Mouse (Mus musculus): Measurements from ENCODE around the gene Spryd3. TPM values are rescaled to one million over a fixed set of nuclear protein-coding genes. Genes with fewer than 3 reads are reported as not detected.
A peak's percentile ranks its signal among the peaks of the same experiment; 100 is the strongest.

Gene Spryd3
- polyA plus RNA-seq, 1 experiment from 2014 or later, result 15.7 TPM

DNA sequence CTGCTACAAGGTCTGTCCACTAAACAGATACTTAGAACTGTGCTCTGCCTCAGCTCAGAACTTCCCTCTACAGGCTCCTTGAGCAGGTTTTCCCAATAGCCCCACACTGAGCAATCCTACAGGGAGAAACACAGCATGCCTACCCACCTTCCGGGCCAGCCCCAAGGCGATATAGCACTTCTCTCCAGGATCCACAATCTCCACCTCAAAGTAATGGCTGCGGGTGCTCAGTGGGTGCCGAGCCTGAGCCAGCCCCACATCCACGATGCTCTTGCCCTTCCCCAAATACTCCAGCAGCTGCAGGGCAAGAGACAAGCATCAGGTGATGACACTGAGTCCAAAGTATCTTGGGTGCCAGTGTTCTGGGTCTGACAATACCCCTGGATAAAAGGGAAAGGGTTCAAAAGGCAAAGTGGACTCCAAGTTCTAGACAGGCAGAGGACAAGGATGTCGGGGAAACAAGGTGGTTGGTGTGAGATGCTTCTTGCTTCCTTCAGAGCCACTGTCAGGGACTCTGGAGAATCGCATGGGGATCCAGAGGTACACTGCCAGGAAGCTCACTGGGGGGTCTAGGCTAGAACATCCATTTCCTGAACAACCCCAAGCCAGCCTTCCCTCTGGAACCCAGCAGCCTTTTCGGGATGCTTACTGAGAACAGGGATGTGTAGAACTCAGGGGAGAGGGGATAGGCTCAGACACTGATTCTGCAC, 16.8 kb downstream of the Spryd3 start:
- Histone ChIP-seq H3K4me1 (no peaks in the 10 kb centered on the region), H3K9ac (no peak overlapping the region; the same call in 1 of the 2 replicates), H3K4me2 (replicated peaks) (no peak overlapping the region), H3K27ac (no peak overlapping the region), H3K27me3 (no peaks in the 10 kb centered on the region), H3K4me3 (no peak overlapping the region), H3K36me3 (peaks cover 72% of the 10 kb centered on the region), H3K9me3 (no peaks in the 10 kb centered on the region)
- 76% methylated on average over 8 of the region's 8 CpGs for WGBS
- ATAC-seq (ENCODE audit: insufficient number of reproducible peaks, insufficient read depth, low FRiP score, low TSS enrichment), result no peak

GRCm38 (mm10) chr15:102118591-102118990, 17.4 kb downstream of the Spryd3 start:
- ATAC-seq (ENCODE audit: insufficient number of reproducible peaks, insufficient read depth, low FRiP score, low TSS enrichment), result no peak
- no peak overlapping the region for H3K4me3 ChIP-seq
- no peak overlapping the region for H3K9ac ChIP-seq
- 88% methylated on average over 4 of the region's 4 CpGs for WGBS
- no peaks in the 10 kb centered on the region for H3K9me3 ChIP-seq
- no peak overlapping the region for H3K27ac ChIP-seq
- H3K36me3 ChIP-seq, result peaks cover 74% of the 10 kb centered on the region
- no peaks in the 10 kb centered on the region for H3K27me3 ChIP-seq
- no peak overlapping the region for H3K4me2 ChIP-seq (replicated peaks)
- H3K4me1 ChIP-seq, result no peaks in the 10 kb centered on the region

DNA sequence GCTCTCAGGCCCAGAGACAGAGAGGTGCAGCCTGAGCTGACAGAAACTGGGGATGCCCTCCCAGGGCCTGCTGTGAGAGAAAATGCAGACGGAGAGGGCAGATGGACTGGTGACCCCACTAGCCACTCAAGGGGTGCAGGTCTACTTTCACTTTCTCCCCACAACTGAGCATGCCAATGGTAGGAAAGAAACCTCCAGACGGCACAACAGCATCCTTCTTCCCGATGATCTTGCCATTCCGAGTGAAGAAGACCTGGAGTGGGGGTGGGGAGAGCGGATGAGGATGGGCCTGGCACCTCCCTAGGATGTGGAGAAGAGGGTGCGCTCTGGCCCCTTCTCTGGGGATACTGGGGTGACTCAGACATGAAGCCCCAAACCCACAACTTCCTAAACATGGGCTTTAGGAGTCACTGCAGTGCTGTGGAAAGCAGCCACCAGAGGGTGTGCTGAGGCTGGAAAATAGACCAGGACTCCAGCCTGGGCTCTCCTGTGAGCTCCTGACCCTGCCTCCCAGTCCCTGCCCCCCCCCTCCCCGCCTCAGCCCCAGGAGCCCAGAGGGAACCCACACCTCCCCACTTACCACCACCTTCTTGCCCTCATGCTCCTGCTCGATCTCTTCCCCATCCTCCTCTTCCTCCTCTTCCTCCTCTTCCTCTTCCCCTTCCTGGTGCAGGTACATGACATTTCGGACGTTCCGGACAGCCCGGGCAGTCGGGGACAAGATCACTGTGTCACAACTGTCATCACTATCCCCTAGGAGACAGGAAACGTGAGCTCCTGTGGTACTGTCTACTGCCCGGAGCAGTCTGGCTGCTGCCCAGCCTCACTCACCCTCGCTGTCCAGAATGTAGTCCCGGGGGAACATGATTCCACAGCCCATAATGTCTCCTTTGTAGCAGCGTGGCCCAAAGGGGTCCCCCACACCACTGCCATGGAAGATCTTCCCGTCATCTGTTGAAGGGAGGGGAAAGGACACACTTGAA, 18.3 kb downstream of the Spryd3 start:
- Histone ChIP-seq H3K4me2 (replicated peaks) (no peak overlapping the region), H3K36me3 (peaks cover 80% of the 10 kb centered on the region), H3K9me3 (no peaks in the 10 kb centered on the region), H3K4me3 (no peak overlapping the region), H3K27ac (0 out of 2 replicates have a peak overlapping the region, but pooled peaks have one; percentile 17), H3K9ac (no peak overlapping the region), H3K4me1 (no peaks in the 10 kb centered on the region), H3K27me3 (no peaks in the 10 kb centered on the region)
- 56% methylated on average over 19 of the region's 19 CpGs for WGBS
- no peak for ATAC-seq (ENCODE audit: insufficient number of reproducible peaks, insufficient read depth, low FRiP score, low TSS enrichment)

GRCm38 (mm10) chr15:102116753-102117415, 19.1 kb downstream of the Spryd3 start:
- H3K27ac ChIP-seq, result no peak overlapping the region
- H3K4me1 ChIP-seq, result no peaks in the 10 kb centered on the region
- no peak for ATAC-seq (ENCODE audit: insufficient number of reproducible peaks, insufficient read depth, low FRiP score, low TSS enrichment)
- H3K9me3 ChIP-seq, result no peaks in the 10 kb centered on the region
- H3K9ac ChIP-seq, result no peak overlapping the region
- H3K27me3 ChIP-seq, result no peaks in the 10 kb centered on the region
- 78% methylated on average over 11 of the region's 11 CpGs for WGBS
- no peak overlapping the region for H3K4me2 ChIP-seq (replicated peaks)
- H3K36me3 ChIP-seq, result peaks cover 87% of the 10 kb centered on the region
- H3K4me3 ChIP-seq, result no peak overlapping the region

GRCm38 (mm10) chr15:102115731-102116231, 20.3 kb downstream of the Spryd3 start:
- 74% methylated on average over 9 of the region's 9 CpGs for WGBS
- Histone ChIP-seq H3K27ac (no peak overlapping the region), H3K4me3 (no peak overlapping the region), H3K4me1 (no peaks in the 10 kb centered on the region), H3K9ac (no peak overlapping the region), H3K9me3 (no peaks in the 10 kb centered on the region), H3K27me3 (no peaks in the 10 kb centered on the region), H3K36me3 (peaks cover 94% of the 10 kb centered on the region), H3K4me2 (replicated peaks) (no peak overlapping the region)
- no peak for ATAC-seq (ENCODE audit: insufficient number of reproducible peaks, insufficient read depth, low FRiP score, low TSS enrichment)

DNA sequence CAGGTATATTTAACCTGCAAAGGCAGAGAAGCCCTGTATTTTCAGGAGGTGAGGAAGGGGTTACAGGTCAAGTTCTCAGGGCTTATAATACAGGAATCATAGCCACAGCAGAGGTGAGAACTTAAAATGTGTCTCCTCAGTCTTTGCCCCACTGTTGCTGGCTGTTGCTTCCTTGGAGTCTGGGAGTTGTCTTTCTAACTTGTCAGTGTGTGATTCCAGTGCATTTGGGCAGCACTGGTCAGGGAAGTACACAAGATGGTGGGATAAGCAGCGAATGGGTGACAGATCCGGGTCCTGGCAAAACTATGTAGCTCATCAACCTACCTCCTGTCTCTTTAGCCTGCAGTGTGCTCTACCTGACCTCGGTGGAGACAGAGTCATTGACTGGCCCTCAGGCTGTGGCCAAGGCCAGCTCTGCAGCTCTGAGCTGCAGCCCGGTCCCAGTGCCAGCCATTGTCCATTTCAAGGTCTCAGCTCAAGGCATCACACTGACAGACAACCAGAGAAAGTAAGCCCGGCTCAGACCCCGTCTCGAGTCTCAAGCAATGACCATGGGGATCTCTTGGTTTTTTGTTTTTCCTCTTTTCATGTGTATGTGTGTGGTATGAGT, 21.3 kb downstream of the Spryd3 start:
- Histone ChIP-seq H3K9ac (no peak overlapping the region), H3K4me3 (no peak overlapping the region), H3K4me2 (replicated peaks) (no peak overlapping the region), H3K9me3 (no peaks in the 10 kb centered on the region), H3K27ac (no peak overlapping the region), H3K36me3 (peaks cover 96% of the 10 kb centered on the region), H3K27me3 (no peaks in the 10 kb centered on the region), H3K4me1 (no peaks in the 10 kb centered on the region)
- no peak for ATAC-seq (ENCODE audit: insufficient number of reproducible peaks, insufficient read depth, low FRiP score, low TSS enrichment)
- WGBS, result 87% methylated on average over 7 of the region's 7 CpGs

GRCm38 (mm10) chr15:102113674-102114073, 22.4 kb downstream of the Spryd3 start:
- H3K9me3 ChIP-seq, result no peaks in the 10 kb centered on the region
- H3K4me3 ChIP-seq, result no peak overlapping the region
- H3K4me1 ChIP-seq, result peaks cover 3% of the 10 kb centered on the region; the same call in 1 of the 2 replicates
- H3K9ac ChIP-seq, result no peak overlapping the region
- 76% methylated on average over 4 of the region's 4 CpGs for WGBS
- 0 out of 2 replicates have a peak overlapping the region, but pooled peaks have one; percentile 9 for H3K27ac ChIP-seq
- no peak for ATAC-seq (ENCODE audit: insufficient number of reproducible peaks, insufficient read depth, low FRiP score, low TSS enrichment)
- no peak overlapping the region for H3K4me2 ChIP-seq (replicated peaks)
- H3K27me3 ChIP-seq, result no peaks in the 10 kb centered on the region
- peaks cover 96% of the 10 kb centered on the region for H3K36me3 ChIP-seq

GRCm38 (mm10) chr15:102112827-102113226, 23.2 kb downstream of the Spryd3 start:
- ATAC-seq (ENCODE audit: insufficient number of reproducible peaks, insufficient read depth, low FRiP score, low TSS enrichment), result no peak
- H3K36me3 ChIP-seq, result peaks cover 92% of the 10 kb centered on the region

GRCm38 (mm10) chr15:102112181-102112580, 23.9 kb downstream of the Spryd3 start:
- ATAC-seq (ENCODE audit: insufficient number of reproducible peaks, insufficient read depth, low FRiP score, low TSS enrichment), result no peak
- peaks cover 4% of the 10 kb centered on the region for H3K4me1 ChIP-seq
- H3K9ac ChIP-seq, result no peak overlapping the region
- no peaks in the 10 kb centered on the region for H3K27me3 ChIP-seq
- no peak overlapping the region for H3K4me2 ChIP-seq (replicated peaks)
- WGBS, result 92% methylated on average over 6 of the region's 6 CpGs
- no peaks in the 10 kb centered on the region for H3K9me3 ChIP-seq
- H3K4me3 ChIP-seq, result no peak overlapping the region
- peaks cover 90% of the 10 kb centered on the region for H3K36me3 ChIP-seq
- H3K27ac ChIP-seq, result no peak overlapping the region

More at GRCm38 (mm10) chr15:102112827-102113226, 23.2 kb downstream of the Spryd3 start:
- Histone ChIP-seq H3K4me2 (replicated peaks) (no peak overlapping the region), H3K9ac (no peak overlapping the region), H3K4me3 (no peak overlapping the region), H3K27ac (no peak overlapping the region), H3K4me1 (peaks cover 3% of the 10 kb centered on the region), H3K9me3 (no peaks in the 10 kb centered on the region), H3K27me3 (no peaks in the 10 kb centered on the region)
- WGBS, result 75% methylated on average over 8 of the region's 8 CpGs

DNA sequence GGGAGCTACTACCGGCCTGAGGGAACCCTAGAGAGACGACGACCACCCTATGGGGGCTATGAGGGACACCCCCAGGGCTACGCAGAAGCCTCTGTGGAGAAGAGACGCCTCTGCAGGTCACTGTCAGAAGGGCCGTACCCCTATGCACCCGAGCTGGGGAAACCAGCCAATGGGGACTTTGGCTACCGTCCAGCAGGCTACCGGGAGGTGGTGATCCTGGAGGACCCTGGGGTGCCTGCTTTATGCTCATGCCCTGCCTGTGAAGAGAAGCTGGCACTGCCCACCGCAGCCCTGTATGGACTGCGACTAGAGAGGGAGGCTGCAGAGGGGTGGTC, 24.6 kb downstream of the Spryd3 start:
- ATAC-seq (ENCODE audit: insufficient number of reproducible peaks, insufficient read depth, low FRiP score, low TSS enrichment), result no peak
- peaks cover 83% of the 10 kb centered on the region for H3K36me3 ChIP-seq
- WGBS, result 82% methylated on average over 11 of the region's 11 CpGs
- no peaks in the 10 kb centered on the region for H3K9me3 ChIP-seq
- H3K4me3 ChIP-seq, result no peak overlapping the region
- no peak overlapping the region for H3K9ac ChIP-seq
- H3K27ac ChIP-seq, result no peak overlapping the region
- H3K27me3 ChIP-seq, result no peaks in the 10 kb centered on the region
- peaks cover 10% of the 10 kb centered on the region for H3K4me1 ChIP-seq
- no peak overlapping the region for H3K4me2 ChIP-seq (replicated peaks)

Measured in embryonic facial prominence, embryonic 12.5 days (tissue).